Mouse (Mus musculus) kidney, embryonic 16.5 days (tissue): ENCODE measurements around the gene Cd2. TPM values are rescaled to one million over a fixed set of nuclear protein-coding genes. Genes with fewer than 3 reads are reported as not detected.

Experiments
- ATAC-seq: fragments of 200-750 bp; cut with Nextera tagmentation; 2 replicates; pipeline ENCODE4 v1.8.0; 2017; ENCODE audit warnings: moderate TSS enrichment; ENCODE audit not compliant: low FRiP score, low TSS enrichment
- H3K27ac ChIP-seq: fragments of 300-500 bp; sonication (generic); 2 replicates; pipeline ENCODE4 v1.5.1; 2014; ENCODE audit warnings: low read length
- H3K27me3 ChIP-seq: fragments of 300-500 bp; sonication (generic); 2 replicates; pipeline ENCODE4 v1.6.1; 2014; ENCODE audit warnings: low read length, control low read depth, mixed read lengths; ENCODE audit not compliant: insufficient read depth
- H3K36me3 ChIP-seq: fragments of 300-500 bp; sonication (generic); 2 replicates; pipeline ENCODE4 v1.6.1; 2014; ENCODE audit warnings: low read length, control low read depth, mixed read lengths; ENCODE audit not compliant: insufficient read depth
- H3K4me1 ChIP-seq: fragments of 300-500 bp; sonication (generic); 2 replicates; pipeline ENCODE4 v1.6.1; 2014; ENCODE audit warnings: low read length, control low read depth, mixed read lengths; ENCODE audit not compliant: insufficient read depth
- H3K4me2 ChIP-seq: fragments of 300-500 bp; sonication (generic); replicated peaks from 2 replicates; pipeline ENCODE4 v1.6.1; 2014; ENCODE audit warnings: low read depth, low read length
- H3K4me3 ChIP-seq: fragments of 300-500 bp; sonication (generic); 2 replicates; pipeline ENCODE4 v1.5.1; 2014; ENCODE audit warnings: mild to moderate bottlenecking, low read length
- H3K9ac ChIP-seq: fragments of 300-500 bp; sonication (generic); replicated peaks from 2 replicates; pipeline ENCODE4 v1.6.1; 2014; ENCODE audit warnings: low read length
- H3K9me3 ChIP-seq: fragments of 300-500 bp; sonication (generic); 2 replicates; pipeline ENCODE4 v1.6.1; 2016; ENCODE audit warnings: low read length, control low read depth
- WGBS: fragments of 180-500 bp; shearing (Covaris S2); extraction: QIAGEN DNeasy Blood & Tissue Kit; methylation state at CpG from one replicate; pipeline ENCODE4 v1.1.7; 2014; 5-methylcytosine and 5-hydroxymethylcytosine counted together
- polyA plus RNA-seq: library from polyadenylated mRNA; unstranded; fragments of >200 nt; fragmentation: Nextera tagmentation; extraction: Ambion mirVana; gene quantifications from 2 replicates; pipeline ENCODE4 v1.2.1, GENCODE M21; 2015

Cd2 gene
- polyA plus RNA-seq, 1 experiment from 2014 or later, result 0.22 TPM

GRCm38 (mm10) chr3:101276501-101277320 lies 11.0 kb downstream of the Cd2 start:
- no peaks in the 10 kb centered on the region for H3K36me3 ChIP-seq
- no peak for ATAC-seq
- H3K9me3 ChIP-seq, result no peaks in the 10 kb centered on the region
- H3K9ac ChIP-seq, result no peak overlapping the region
- WGBS, result 70% methylated on average over 12 of the region's 12 CpGs
- H3K4me1 ChIP-seq, result peaks cover 9% of the 10 kb centered on the region; the same call in 1 of the 2 replicates
- H3K27ac ChIP-seq, result no peak overlapping the region
- H3K4me3 ChIP-seq, result no peak overlapping the region
- H3K4me2 ChIP-seq, result no peak overlapping the region
- no peaks in the 10 kb centered on the region for H3K27me3 ChIP-seq

GRCm38 (mm10) chr3:101275636-101276300 lies 12.0 kb downstream of the Cd2 start:
- Histone ChIP-seq H3K4me1 (peaks cover 2% of the 10 kb centered on the region; the same call in 1 of the 2 replicates), H3K9me3 (no peaks in the 10 kb centered on the region), H3K27ac (no peak overlapping the region), H3K4me3 (no peak overlapping the region), H3K4me2 (no peak overlapping the region), H3K36me3 (no peaks in the 10 kb centered on the region), H3K27me3 (no peaks in the 10 kb centered on the region), H3K9ac (no peak overlapping the region)
- no peak for ATAC-seq
- WGBS, result 75% methylated on average over 16 of the region's 16 CpGs

- Histone ChIP-seq H3K36me3 (no peaks in the 10 kb centered on the region), H3K27me3 (no peaks in the 10 kb centered on the region), H3K9me3 (no peaks in the 10 kb centered on the region), H3K4me3 (no peak overlapping the region), H3K4me1 (no peaks in the 10 kb centered on the region), H3K4me2 (no peak overlapping the region), H3K9ac (no peak overlapping the region), H3K27ac (no peak overlapping the region)
- WGBS, result 89% methylated on average over 3 of the region's 3 CpGs
- ATAC-seq, result no peak
Measured at GRCm38 (mm10) chr3:101274794-101275193, 12.9 kb downstream of the Cd2 start.

- Histone ChIP-seq H3K4me2 (no peak overlapping the region), H3K36me3 (no peaks in the 10 kb centered on the region), H3K27ac (no peak overlapping the region), H3K9ac (no peak overlapping the region), H3K4me3 (no peak overlapping the region), H3K27me3 (no peaks in the 10 kb centered on the region), H3K4me1 (no peaks in the 10 kb centered on the region), H3K9me3 (no peaks in the 10 kb centered on the region)
- ATAC-seq, result no peak
- WGBS, result 84% methylated on average over 12 of the region's 12 CpGs
Measured at GRCm38 (mm10) chr3:101274041-101274770, 13.5 kb downstream of the Cd2 start.

- Histone ChIP-seq H3K9me3 (no peaks in the 10 kb centered on the region), H3K36me3 (no peaks in the 10 kb centered on the region), H3K4me1 (no peaks in the 10 kb centered on the region), H3K9ac (no peak overlapping the region), H3K27ac (no peak overlapping the region), H3K4me3 (no peak overlapping the region), H3K4me2 (no peak overlapping the region), H3K27me3 (no peaks in the 10 kb centered on the region)
- ATAC-seq, result no peak
- 57% methylated on average over 1 of the region's 1 CpGs for WGBS
Measured at GRCm38 (mm10) chr3:101272166-101272565, 15.6 kb downstream of the Cd2 start.

GRCm38 (mm10) chr3:101270833-101271232 lies 16.9 kb downstream of the Cd2 start:
- H3K9ac ChIP-seq, result no peak overlapping the region
- no peaks in the 10 kb centered on the region for H3K9me3 ChIP-seq
- no peak overlapping the region for H3K4me2 ChIP-seq
- no peaks in the 10 kb centered on the region for H3K36me3 ChIP-seq
- WGBS, result 88% methylated on average over 5 of the region's 5 CpGs
- H3K27me3 ChIP-seq, result no peaks in the 10 kb centered on the region
- H3K4me3 ChIP-seq, result no peak overlapping the region
- H3K4me1 ChIP-seq, result no peaks in the 10 kb centered on the region
- H3K27ac ChIP-seq, result no peak overlapping the region
- no peak for ATAC-seq

- no peak overlapping the region for H3K9ac ChIP-seq
- WGBS, result 87% methylated on average over 7 of the region's 7 CpGs
- no peaks in the 10 kb centered on the region for H3K27me3 ChIP-seq
- no peaks in the 10 kb centered on the region for H3K4me1 ChIP-seq
- H3K36me3 ChIP-seq, result no peaks in the 10 kb centered on the region
- no peaks in the 10 kb centered on the region for H3K9me3 ChIP-seq
- H3K27ac ChIP-seq, result no peak overlapping the region
- no peak overlapping the region for H3K4me2 ChIP-seq
- no peak overlapping the region for H3K4me3 ChIP-seq
- no peak for ATAC-seq
Measured at GRCm38 (mm10) chr3:101268361-101268760, 19.4 kb downstream of the Cd2 start.

- no peak overlapping the region for H3K27ac ChIP-seq
- H3K27me3 ChIP-seq, result no peaks in the 10 kb centered on the region
- WGBS, result 47% methylated on average over 3 of the region's 3 CpGs
Measured at GRCm38 (mm10) chr3:101265561-101266091, 22.1 kb downstream of the Cd2 start.

GRCm38 (mm10) chr3:101258976-101259375 lies 28.8 kb downstream of the Cd2 start:
- no peaks in the 10 kb centered on the region for H3K27me3 ChIP-seq
- no peaks in the 10 kb centered on the region for H3K36me3 ChIP-seq
- H3K4me3 ChIP-seq, result no peak overlapping the region
- H3K4me2 ChIP-seq, result no peak overlapping the region
- 76% methylated on average over 2 of the region's 2 CpGs for WGBS
- H3K9me3 ChIP-seq, result no peaks in the 10 kb centered on the region
- no peak overlapping the region for H3K27ac ChIP-seq
- no peak for ATAC-seq
- 0 out of 2 replicates have a peak, but pooled peaks cover 2% of the 10 kb centered on the region for H3K4me1 ChIP-seq
- no peak overlapping the region for H3K9ac ChIP-seq

More at GRCm38 (mm10) chr3:101265561-101266091, 22.1 kb downstream of the Cd2 start:
- H3K4me1 ChIP-seq, result no peaks in the 10 kb centered on the region
- H3K9ac ChIP-seq, result no peak overlapping the region
- no peaks in the 10 kb centered on the region for H3K9me3 ChIP-seq
- H3K4me3 ChIP-seq, result no peak overlapping the region
- no peaks in the 10 kb centered on the region for H3K36me3 ChIP-seq
- no peak overlapping the region for H3K4me2 ChIP-seq
- ATAC-seq, result no peak
